Mouse (Mus musculus): ENCODE data around the gene Olfr1173.

Olfr1173 gene

GRCm38 (mm10) chr2:88279775-88280174 lies at the start of gene Olfr1173:
TSS of gene Olfr1173 (minus strand) at chr2:88279875.
- no peak for DNase-seq

- no peak for DNase-seq
Observed at GRCm38 (mm10) chr2:88327115-88327514, 47.4 kb upstream of the Olfr1173 start, which contains the start of gene Olfr1175-ps. TSS of gene Olfr1175-ps (minus strand) at chr2:88327215.

GRCm38 (mm10) chr2:88315035-88315434 lies 35.4 kb upstream of the Olfr1173 start, which contains the start of gene Olfr1174-ps:
TSS of gene Olfr1174-ps (minus strand) at chr2:88315135.
- DNase-seq, result no peak

GRCm38 (mm10) chr2:88228234-88228633 lies 51.4 kb downstream of the Olfr1173 start, which contains the start of gene Olfr1170:
TSS of gene Olfr1170 (minus strand) at chr2:88228334.
- DNase-seq, result no peak

Measured in kidney, adult 8-10 months (tissue).